Mouse (Mus musculus) embryonic fibroblast, embryonic 13.5 days (primary cell): ENCODE measurements around the gene Maff.

Source experiments
- CTCF ChIP-seq: IDR thresholded peaks from 2 replicates; pipeline ENCODE4 v1.5.1; 2011; ENCODE audit warnings: mild to moderate bottlenecking, control low read depth, low read length, moderate library complexity, borderline replicate concordance; ENCODE audit not compliant: insufficient read depth
- POLR2A ChIP-seq: IDR thresholded peaks from 2 replicates; pipeline ENCODE4 v1.6.1; 2011; ENCODE audit warnings: low read depth, mild to moderate bottlenecking, control low read depth, low read length, moderate library complexity

GRCm38 (mm10) chr15:79356481-79356880 is 10.1 kb downstream of the Maff start:
- TF ChIP-seq CTCF = no peak
- no peak for TF ChIP-seq POLR2A
